Mouse (Mus musculus): ENCODE results near the gene Bbs1. TPM values are rescaled to one million over a fixed set of nuclear protein-coding genes. Genes with fewer than 3 reads are reported as not detected.
A peak's percentile ranks its signal among the peaks of the same experiment; 100 is the strongest.

Gene Bbs1
- polyA plus RNA-seq, 1 experiment from 2014 or later: 2.8 TPM

DNA sequence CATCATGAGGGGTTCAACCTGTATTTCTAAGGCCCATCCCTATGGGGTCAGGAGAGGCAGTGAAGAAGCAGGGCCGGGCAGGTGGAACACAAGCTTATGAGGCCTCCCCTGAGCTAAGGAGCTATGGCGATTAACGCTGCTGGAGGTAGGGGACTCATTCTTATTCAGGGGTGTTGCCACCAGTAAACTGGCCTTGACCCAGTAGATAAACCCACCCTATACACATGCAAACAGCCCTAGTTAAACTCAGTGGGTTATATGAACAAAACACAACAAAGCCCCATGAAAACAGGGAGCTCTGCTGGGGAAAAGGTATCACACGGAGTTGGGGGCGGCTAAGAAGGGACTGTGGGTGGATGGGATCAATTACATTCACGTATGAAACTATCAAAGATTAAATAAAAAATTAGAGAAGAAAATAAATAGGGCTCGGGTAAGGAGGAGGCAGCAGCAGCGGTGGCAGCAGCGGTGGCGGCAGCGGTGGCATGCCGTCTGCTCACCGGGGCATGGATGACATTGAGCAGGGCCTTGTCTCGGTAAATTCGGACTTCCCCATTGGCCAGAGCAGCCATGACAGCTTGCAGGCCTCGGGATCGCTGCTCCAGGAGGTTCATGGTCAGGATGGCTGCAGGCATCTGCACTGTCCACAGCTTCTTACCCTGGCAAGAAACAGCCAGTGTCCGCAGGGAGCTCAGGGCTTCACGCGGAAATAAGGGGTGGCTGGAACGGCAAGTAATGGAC, 9.5 kb downstream of the Bbs1 start:
- 58% methylated on average over 21 of the region's 21 CpGs for WGBS
- Histone ChIP-seq H3K4me2 (ENCODE audit: low read depth, low read length) (no peak overlapping the region), H3K36me3 (ENCODE audit: control insufficient read depth, insufficient read depth, low read length) (no peaks in the 10 kb centered on the region), H3K4me3 (ENCODE audit: low read length) (no peak overlapping the region), H3K27ac (ENCODE audit: low read length) (no peak overlapping the region), H3K9ac (ENCODE audit: low read depth, low read length) (no peak overlapping the region), H3K9me3 (ENCODE audit: control insufficient read depth, low read length) (no peaks in the 10 kb centered on the region), H3K27me3 (replicated peaks; ENCODE audit: control insufficient read depth, insufficient read depth, low read length) (no peaks in the 10 kb centered on the region), H3K4me1 (ENCODE audit: control insufficient read depth, insufficient read depth, low read length) (no peaks in the 10 kb centered on the region)
- no peak for ATAC-seq

DNA sequence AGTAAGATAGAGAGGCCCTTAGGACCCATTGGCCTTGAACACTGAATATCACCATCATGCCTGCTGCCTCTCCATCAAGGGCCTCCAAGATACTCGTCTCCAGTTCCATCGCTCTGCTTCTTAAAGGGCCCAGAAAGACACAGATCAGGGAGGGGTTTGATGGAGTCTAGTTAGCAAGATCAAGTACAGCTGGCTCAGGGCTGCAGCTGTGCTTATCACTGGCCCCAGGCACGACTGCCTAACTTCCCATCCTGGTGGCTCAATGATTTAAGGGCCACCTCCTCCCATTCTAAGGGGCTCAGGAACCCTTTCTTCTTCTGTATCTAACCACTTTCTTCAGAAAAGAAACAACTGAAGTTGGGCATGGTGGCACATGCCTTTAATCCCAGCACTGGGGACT, 14.6 kb downstream of the Bbs1 start:
- Histone ChIP-seq H3K4me1 (ENCODE audit: control insufficient read depth, insufficient read depth, low read length) (no peaks in the 10 kb centered on the region), H3K4me2 (ENCODE audit: low read depth, low read length) (no peak overlapping the region), H3K9ac (ENCODE audit: low read depth, low read length) (no peak overlapping the region), H3K9me3 (ENCODE audit: control insufficient read depth, low read length) (no peaks in the 10 kb centered on the region), H3K36me3 (ENCODE audit: control insufficient read depth, insufficient read depth, low read length) (no peaks in the 10 kb centered on the region), H3K27me3 (replicated peaks; ENCODE audit: control insufficient read depth, insufficient read depth, low read length) (no peaks in the 10 kb centered on the region), H3K4me3 (ENCODE audit: low read length) (no peak overlapping the region), H3K27ac (ENCODE audit: low read length) (no peak overlapping the region)
- WGBS: 88% methylated on average over 3 of the region's 3 CpGs
- no peak for ATAC-seq

DNA sequence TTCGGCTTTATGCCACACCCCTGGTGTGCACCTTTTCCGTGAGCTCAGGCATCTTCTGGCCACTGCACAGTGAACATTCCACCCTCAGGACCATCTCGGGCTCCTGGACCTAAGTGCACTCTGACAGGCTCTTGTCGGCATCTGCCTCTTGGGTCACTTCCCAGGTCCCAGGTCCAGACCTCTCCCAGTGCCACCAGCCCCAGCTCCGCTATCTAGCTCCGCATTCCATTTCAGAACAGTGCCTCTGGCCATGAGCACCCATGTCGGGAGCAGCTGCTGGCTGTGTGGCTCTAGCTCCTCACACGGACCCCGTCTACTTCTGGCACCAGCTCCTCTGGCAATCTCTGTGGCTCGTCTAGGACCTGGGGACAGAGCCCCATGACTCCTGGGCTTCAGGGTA, 16.6 kb downstream of the Bbs1 start:
- H3K27me3 ChIP-seq (replicated peaks; ENCODE audit: control insufficient read depth, insufficient read depth, low read length): no peaks in the 10 kb centered on the region
- no peaks in the 10 kb centered on the region for H3K9me3 ChIP-seq (ENCODE audit: control insufficient read depth, low read length)
- no peak overlapping the region for H3K9ac ChIP-seq (ENCODE audit: low read depth, low read length)
- H3K27ac ChIP-seq (ENCODE audit: low read length): no peak overlapping the region
- WGBS: 84% methylated on average over 10 of the region's 10 CpGs
- no peaks in the 10 kb centered on the region for H3K4me1 ChIP-seq (ENCODE audit: control insufficient read depth, insufficient read depth, low read length)
- H3K36me3 ChIP-seq (ENCODE audit: control insufficient read depth, insufficient read depth, low read length): no peaks in the 10 kb centered on the region
- ATAC-seq: no peak
- H3K4me2 ChIP-seq (ENCODE audit: low read depth, low read length): no peak overlapping the region
- no peak overlapping the region for H3K4me3 ChIP-seq (ENCODE audit: low read length)

DNA sequence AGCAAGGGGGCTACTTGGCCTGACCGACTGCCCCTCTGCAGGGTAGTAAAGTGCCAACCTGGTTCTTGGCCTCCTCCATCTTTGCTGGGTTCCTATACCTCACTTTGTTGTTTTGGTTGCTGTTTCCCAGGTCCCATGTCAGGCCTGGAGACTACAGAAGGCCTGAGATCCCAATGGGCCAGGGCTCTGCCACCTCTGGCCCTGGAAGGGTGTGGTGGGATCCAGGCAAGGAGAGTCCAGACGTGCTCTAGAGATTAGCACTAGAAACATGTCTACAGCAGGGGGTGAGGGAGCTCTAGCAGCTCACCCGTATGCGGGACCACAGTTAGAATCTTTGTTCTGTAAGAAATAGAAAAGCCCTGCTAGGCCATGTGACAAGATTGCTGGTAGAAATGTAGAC, 22.5 kb downstream of the Bbs1 start:
- H3K4me1 ChIP-seq (ENCODE audit: control insufficient read depth, insufficient read depth, low read length): no peaks in the 10 kb centered on the region
- no peak overlapping the region for H3K4me2 ChIP-seq (ENCODE audit: low read depth, low read length)
- H3K36me3 ChIP-seq (ENCODE audit: control insufficient read depth, insufficient read depth, low read length): no peaks in the 10 kb centered on the region
- no peaks in the 10 kb centered on the region for H3K9me3 ChIP-seq (ENCODE audit: control insufficient read depth, low read length)
- WGBS: 89% methylated on average over 4 of the region's 4 CpGs
- H3K27ac ChIP-seq (ENCODE audit: low read length): no peak overlapping the region
- H3K27me3 ChIP-seq (replicated peaks; ENCODE audit: control insufficient read depth, insufficient read depth, low read length): no peaks in the 10 kb centered on the region
- ATAC-seq: no peak
- no peak overlapping the region for H3K9ac ChIP-seq (ENCODE audit: low read depth, low read length)
- H3K4me3 ChIP-seq (ENCODE audit: low read length): no peak overlapping the region

DNA sequence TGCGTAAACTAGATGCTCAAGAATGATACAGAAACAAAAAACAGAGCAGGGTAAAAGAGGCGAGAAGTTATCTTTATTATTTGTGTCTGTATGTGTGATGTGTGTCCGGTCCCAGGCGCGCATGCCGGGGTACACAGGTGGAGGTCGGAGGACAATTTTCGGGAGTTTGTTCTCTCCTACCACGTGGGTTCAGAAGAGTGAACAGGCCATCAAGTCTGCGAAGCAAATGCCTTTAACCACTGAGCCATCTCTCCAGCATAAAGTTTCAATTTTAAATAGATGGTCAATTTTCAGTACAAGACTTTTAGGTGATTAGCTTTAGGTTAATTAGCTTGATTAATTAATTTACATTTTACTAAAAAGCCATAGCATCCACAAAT, 27.1 kb downstream of the Bbs1 start:
- WGBS: 61% methylated on average over 10 of the region's 10 CpGs
- H3K9ac ChIP-seq (ENCODE audit: low read depth, low read length): peak overlapping the region; percentile 91

DNA sequence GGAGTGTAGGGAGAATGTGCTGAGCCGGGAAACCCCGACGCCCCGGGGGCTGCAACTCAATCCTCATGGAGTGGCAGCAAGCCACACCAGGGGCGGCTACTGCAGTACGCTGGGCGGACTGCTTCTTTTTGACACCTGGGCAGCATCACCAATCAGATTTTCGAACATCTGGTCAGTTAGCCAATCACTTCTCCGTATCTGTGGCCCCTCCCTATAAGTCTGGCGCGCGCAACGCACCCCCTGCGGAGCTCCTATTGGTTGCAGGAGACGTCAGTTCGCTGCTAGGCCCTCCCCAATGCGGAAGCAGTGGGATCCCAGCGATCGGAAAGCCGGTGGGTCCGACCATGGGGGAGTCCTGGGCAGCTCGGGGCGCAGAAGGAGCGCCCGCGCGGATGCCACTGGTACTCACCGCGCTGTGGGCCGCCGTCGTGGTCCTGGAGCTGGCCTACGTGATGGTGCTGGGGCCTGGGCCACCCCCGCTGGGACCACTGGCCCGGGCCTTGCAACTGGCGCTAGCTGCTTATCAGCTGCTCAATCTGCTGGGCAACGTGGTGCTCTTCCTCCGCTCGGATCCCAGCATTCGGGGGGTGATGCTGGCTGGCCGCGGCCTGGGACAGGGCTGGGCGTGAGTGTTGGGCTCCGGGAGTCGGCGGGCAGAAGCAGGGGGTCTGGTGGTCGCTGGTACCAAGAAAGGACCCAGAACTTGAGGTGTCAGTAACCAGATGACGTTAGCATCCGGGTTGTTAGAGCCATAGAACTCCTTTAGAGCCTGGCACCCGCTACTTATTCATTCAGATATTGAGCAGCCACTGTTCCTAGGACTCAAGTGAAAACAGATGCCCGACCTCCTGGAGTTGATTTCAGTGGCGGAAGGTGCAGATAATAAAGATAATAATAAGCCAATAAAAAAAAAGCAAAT, 27.8 kb downstream of the Bbs1 start, which contains the start of gene Zdhhc24:
Gene Zdhhc24, plus strand, starts transcription at position 264 of the 919 bp plus-strand sequence.
- Histone ChIP-seq H3K4me1 (ENCODE audit: control insufficient read depth, insufficient read depth, low read length) (peaks cover 8% of the 10 kb centered on the region), H3K4me3 (ENCODE audit: low read length) (peak within 1 kb of the TSS; percentile 100)
- WGBS: under 1% methylated on average over 52 of the region's 52 CpGs

More for the DNA sequence above, 27.1 kb downstream of the Bbs1 start:
- peak overlapping the region; percentile 100 for H3K4me3 ChIP-seq (ENCODE audit: low read length)
- H3K9me3 ChIP-seq (ENCODE audit: control insufficient read depth, low read length): no peaks in the 10 kb centered on the region
- H3K27ac ChIP-seq (ENCODE audit: low read length): no peak overlapping the region
- H3K27me3 ChIP-seq (replicated peaks; ENCODE audit: control insufficient read depth, insufficient read depth, low read length): peaks cover 2% of the 10 kb centered on the region; the same call in 1 of the 2 replicates
- peaks cover 8% of the 10 kb centered on the region for H3K4me1 ChIP-seq (ENCODE audit: control insufficient read depth, insufficient read depth, low read length)
- peak overlapping the region; percentile 92 for H3K4me2 ChIP-seq (ENCODE audit: low read depth, low read length)
- ATAC-seq: no peak
- H3K36me3 ChIP-seq (ENCODE audit: control insufficient read depth, insufficient read depth, low read length): no peaks in the 10 kb centered on the region

DNA sequence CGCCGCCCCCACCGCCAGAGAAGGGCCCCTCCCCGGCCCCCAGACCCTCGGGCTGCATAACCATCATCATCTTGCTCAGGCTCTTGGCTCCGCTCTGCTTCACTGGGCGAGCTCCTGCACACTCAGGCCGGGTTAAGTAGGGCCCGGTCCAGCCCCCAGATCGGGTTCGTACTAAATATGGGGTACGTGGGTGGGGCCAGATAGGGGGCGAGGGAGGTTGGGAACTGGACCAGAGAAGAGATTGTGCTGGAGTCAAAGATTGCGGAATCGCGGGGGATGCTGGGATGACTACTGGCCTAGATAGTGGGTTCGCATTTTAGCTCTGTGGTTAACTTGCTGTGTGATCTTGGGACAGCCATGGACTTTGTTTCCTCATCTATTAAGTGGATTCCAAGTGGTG, 28.6 kb downstream of the Bbs1 start, which contains the start of gene Actn3:
Gene Actn3, minus strand, starts transcription at position 125 of the 400 bp plus-strand sequence.
- peak; percentile 29 for ATAC-seq
- no peaks in the 10 kb centered on the region for H3K9me3 ChIP-seq (ENCODE audit: control insufficient read depth, low read length)
- H3K4me3 ChIP-seq (ENCODE audit: low read length): peak within 1 kb of the TSS; percentile 100
- peak within 1 kb of the TSS; percentile 92 for H3K4me2 ChIP-seq (ENCODE audit: low read depth, low read length)
- H3K27ac ChIP-seq (ENCODE audit: low read length): peak within 1 kb of the TSS; percentile 35
- 2% methylated on average over 17 of the region's 17 CpGs for WGBS
- H3K27me3 ChIP-seq (replicated peaks; ENCODE audit: control insufficient read depth, insufficient read depth, low read length): peaks cover 2% of the 10 kb centered on the region; the same call in 1 of the 2 replicates
- H3K4me1 ChIP-seq (ENCODE audit: control insufficient read depth, insufficient read depth, low read length): peaks cover 8% of the 10 kb centered on the region
- peak within 1 kb of the TSS; percentile 91 for H3K9ac ChIP-seq (ENCODE audit: low read depth, low read length)
- H3K36me3 ChIP-seq (ENCODE audit: control insufficient read depth, insufficient read depth, low read length): no peaks in the 10 kb centered on the region

More for the DNA sequence above, 27.8 kb downstream of the Bbs1 start, which contains the start of gene Zdhhc24:
- Histone ChIP-seq H3K36me3 (ENCODE audit: control insufficient read depth, insufficient read depth, low read length) (no peaks in the 10 kb centered on the region), H3K27me3 (replicated peaks; ENCODE audit: control insufficient read depth, insufficient read depth, low read length) (peaks cover 2% of the 10 kb centered on the region; the same call in 1 of the 2 replicates), H3K9ac (ENCODE audit: low read depth, low read length) (peak within 1 kb of the TSS; percentile 91), H3K4me2 (ENCODE audit: low read depth, low read length) (peak within 1 kb of the TSS; percentile 92), H3K27ac (ENCODE audit: low read length) (peak within 1 kb of the TSS; percentile 35), H3K9me3 (ENCODE audit: control insufficient read depth, low read length) (no peaks in the 10 kb centered on the region)
- ATAC-seq: peak; percentile 100

DNA sequence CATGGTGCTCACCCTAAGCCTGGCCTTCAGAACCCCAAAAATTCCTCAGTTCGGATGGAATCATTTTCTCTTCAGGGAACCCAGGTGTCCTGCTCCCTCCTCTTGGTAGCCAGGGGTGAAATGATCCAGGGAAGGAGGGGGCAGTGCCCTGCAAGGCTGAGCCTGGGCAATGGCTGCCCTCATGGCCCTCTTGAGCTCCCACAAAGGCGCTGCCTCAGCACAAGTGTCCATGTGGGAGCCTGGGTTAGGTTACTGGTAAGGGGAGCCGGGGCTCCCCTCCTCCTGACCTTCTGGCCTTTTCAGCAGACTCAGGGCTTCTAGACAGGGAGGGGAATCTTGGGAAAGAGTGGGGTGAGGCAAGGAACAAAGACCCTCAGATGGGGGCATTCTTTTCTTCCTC, 29.7 kb downstream of the Bbs1 start:
- Histone ChIP-seq H3K36me3 (ENCODE audit: control insufficient read depth, insufficient read depth, low read length) (no peaks in the 10 kb centered on the region), H3K4me2 (ENCODE audit: low read depth, low read length) (no peak overlapping the region), H3K9me3 (ENCODE audit: control insufficient read depth, low read length) (no peaks in the 10 kb centered on the region), H3K9ac (ENCODE audit: low read depth, low read length) (no peak overlapping the region), H3K4me3 (ENCODE audit: low read length) (no peak overlapping the region), H3K4me1 (ENCODE audit: control insufficient read depth, insufficient read depth, low read length) (peaks cover 8% of the 10 kb centered on the region), H3K27me3 (replicated peaks; ENCODE audit: control insufficient read depth, insufficient read depth, low read length) (peaks cover 2% of the 10 kb centered on the region; the same call in 1 of the 2 replicates), H3K27ac (ENCODE audit: low read length) (no peak overlapping the region)
- 62% methylated on average over 3 of the region's 3 CpGs for WGBS
- no peak for ATAC-seq

DNA sequence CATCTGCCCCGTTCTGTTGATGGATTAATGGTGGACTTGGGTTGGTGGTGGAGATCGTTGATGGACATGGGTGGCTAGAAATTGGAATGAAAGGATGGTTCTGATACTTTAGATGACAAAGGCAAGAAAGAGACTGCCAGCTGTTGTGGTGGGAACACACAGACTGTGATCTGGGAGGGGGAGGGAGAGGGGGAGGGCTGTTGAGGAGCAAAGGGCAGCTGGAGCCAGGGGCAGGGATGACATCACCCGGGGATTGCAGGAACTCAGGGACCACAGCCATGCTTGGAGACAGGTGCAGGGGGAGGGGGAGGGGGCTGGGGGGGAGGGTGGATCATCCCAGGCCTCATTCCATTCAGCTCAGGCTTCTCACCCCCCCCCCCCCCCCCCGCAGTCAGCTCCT, 30.2 kb downstream of the Bbs1 start:
- no peak overlapping the region for H3K9ac ChIP-seq (ENCODE audit: low read depth, low read length)
- peaks cover 2% of the 10 kb centered on the region; the same call in 1 of the 2 replicates for H3K27me3 ChIP-seq (replicated peaks; ENCODE audit: control insufficient read depth, insufficient read depth, low read length)
- no peak overlapping the region for H3K4me2 ChIP-seq (ENCODE audit: low read depth, low read length)
- H3K36me3 ChIP-seq (ENCODE audit: control insufficient read depth, insufficient read depth, low read length): no peaks in the 10 kb centered on the region
- H3K4me1 ChIP-seq (ENCODE audit: control insufficient read depth, insufficient read depth, low read length): peaks cover 8% of the 10 kb centered on the region
- WGBS: 65% methylated on average over 2 of the region's 4 CpGs
- no peak for ATAC-seq
- H3K27ac ChIP-seq (ENCODE audit: low read length): no peak overlapping the region
- no peaks in the 10 kb centered on the region for H3K9me3 ChIP-seq (ENCODE audit: control insufficient read depth, low read length)
- no peak overlapping the region for H3K4me3 ChIP-seq (ENCODE audit: low read length)
